Mouse (Mus musculus): ENCODE measurements around the gene Ctsw.

DNA sequence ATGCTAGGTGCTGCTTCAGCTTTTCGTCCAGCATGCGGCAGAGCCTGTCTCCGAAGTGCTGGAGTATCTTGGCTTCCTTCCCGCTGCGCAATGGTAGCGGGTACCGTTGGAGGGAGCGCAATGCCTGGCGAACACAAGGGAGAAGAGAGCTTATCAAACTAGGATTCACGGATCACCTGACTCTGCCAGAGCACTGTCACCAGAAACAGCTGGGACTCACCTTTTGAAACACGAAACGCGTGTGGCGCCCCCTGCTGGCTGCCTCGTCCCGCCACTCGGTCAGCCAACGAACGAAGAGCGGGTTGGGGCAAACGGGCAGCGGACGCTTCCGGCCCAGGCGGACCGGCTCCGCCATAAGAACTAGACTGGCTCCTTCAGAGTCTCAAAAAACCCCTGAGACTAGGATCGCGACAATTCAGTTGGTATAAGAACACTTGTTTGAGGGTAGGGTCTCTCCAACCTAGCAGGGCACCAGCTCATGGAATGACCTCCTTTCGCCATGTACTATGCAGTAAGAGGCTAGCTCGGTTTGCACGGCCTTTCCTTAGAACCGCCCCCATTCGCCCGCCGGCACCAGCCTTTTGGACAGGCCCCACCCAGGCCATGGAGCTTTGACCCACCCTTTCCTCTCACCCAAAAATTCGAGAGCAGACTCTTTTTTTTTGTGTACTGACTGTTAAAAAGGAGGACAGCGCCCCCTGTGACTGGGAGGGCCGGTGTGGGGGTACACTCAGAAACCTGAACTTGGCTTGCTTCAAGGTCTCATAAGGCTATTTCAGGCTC lies 19.7 kb upstream of the Ctsw start, which contains the start of gene Mus81:
- peak; percentile 90 for TF ChIP-seq CTCF (IDR thresholded peaks at IDR 0.05; ENCODE audit: control insufficient read depth, insufficient read depth, insufficient replicate concordance, low read depth, low read length)
- TF ChIP-seq POLR2A (IDR thresholded peaks at IDR 0.05; ENCODE audit: control insufficient read depth, low read depth, low read length), result peak; percentile 70

Measured in testis, adult 2 months (tissue).